Mouse (Mus musculus): ENCODE data around the gene Cblb. TPM values are rescaled to one million over a fixed set of nuclear protein-coding genes. Genes with fewer than 3 reads are reported as not detected.
A peak's percentile ranks its signal among the peaks of the same experiment; 100 is the strongest.

Gene Cblb
- total RNA-seq, 1 experiment from 2014 or later: 29.7 TPM

DNA sequence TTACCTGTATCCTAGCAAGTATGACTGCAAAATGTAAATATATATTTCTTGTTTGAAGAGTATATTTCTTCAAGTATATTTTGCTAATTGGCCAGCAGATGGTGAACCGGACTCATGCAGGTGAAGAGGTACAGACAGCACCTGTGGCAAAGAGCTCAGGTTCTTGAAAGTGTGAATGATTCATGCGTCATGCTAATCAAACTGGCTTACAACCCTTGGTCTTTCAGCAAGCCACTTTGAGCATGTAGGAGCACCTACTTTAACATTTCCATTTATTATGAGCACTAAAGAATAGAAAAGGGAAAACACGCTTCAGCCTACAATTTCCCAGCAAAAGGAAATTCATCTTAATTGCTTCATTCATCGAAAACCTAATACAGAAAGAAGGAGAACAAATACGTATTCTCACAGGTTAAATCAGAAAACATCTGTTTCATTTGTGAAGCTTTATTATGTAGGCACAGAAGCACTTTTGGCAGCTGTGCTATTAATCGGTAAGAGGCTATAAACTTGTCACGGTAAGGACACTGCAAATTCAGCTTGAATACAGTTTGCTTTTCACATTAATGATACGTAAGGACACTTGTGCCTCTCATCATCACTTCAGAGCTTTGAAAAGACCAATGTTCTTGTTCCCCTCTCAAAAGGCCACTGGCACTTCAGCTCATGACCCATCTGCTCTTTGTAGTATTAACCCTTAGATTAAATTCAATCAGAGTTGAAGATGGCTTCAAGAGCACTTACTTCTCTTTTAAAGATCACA, 180.0 kb downstream of the Cblb start:
- DNase-seq: no peak

DNA sequence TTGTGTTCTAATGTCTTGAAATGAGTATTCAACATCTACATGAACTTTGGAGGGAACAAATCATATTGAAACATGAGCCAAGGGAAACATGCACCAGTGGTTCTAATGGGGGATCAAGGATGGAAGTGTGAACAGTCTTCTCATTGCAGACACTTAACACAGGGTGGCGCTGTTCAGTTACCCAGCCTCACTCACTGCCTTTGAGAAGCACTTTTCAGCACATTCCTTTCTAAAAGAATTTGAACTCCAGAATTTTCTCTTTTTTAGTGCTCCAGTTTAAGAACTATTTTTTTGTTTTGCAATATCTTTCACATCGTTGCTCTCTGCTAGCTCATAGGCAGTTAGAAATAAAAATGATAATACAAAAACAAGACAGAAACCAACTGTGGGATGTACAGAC, 188.0 kb downstream of the Cblb start:
- DNase-seq: peak; percentile 4

DNA sequence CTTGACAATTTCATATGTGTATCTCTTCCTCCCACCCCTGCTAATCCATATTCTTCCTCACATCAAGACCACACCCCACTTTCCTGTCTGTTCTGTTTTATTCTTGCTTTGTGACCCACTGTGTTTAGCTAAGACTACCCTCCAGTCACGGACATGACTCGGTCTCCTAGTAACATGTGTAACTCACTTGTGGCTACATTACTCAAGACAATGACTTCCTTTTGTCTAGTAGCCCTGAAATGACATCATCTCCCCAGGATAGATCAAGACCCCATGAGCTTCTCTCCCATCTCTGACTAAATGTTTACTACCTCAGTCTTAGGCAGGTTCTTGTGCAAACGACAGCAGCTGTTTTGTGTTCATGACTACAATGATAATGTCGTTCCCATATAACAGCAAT, 191.9 kb downstream of the Cblb start:
- DNase-seq: no peak

DNA sequence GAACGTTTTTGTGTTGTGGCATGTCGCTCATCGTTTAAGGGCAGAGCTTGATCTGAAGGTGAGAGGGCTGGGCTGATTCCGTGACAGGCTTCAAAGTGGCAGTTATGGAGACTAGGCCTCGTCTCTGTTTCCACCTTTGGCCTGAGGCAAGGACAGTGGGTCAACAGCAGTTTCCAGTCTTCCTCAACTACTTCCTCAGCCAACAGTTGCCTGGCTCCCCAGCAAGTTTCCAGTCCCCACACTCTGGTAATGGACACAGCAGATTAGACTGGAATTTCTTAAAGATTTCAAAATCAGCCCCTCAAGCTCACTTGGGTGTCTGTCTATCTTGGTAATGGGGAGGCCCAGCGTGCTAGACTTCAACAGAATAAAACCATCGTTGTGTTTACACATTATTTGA, 198.4 kb downstream of the Cblb start:
- no peak for DNase-seq

DNA sequence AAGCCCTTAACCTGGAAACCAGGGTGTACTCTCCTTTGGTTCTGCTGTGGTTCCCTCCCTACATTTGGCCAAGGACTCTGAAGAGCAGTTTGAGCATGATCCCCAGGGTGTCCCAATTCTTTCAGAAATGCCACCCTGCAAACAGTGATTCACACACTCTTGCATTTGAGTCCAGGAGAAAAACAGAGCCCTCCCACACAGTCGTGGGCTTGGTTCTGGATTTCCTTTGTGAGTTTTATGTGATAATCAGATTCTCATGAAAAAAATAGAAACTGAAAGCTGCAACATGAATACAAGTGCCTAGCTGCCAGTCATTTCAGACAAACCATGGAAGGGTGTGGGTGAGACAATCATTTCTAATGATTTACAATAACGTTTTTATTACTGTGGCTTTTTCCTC, 198.9 kb downstream of the Cblb start:
- no peak for DNase-seq

DNA sequence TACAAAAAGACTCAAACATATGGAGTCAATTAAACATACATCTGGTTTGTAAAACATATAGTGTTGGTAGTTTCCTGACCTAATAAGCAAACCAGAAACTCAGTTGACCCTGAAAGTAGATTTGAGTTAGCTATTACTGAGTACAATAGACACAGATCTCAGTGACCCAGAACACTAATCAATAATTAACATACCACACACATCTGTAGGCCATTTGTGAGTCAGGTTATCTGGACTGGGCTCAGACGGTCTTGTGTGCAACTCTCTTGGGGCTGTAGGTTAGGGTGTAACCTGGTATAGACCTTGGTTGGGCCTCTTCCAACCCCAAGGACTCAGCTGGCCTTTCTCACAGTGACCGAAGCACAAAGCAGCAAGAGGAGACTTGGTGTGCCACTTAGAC, 211.1 kb downstream of the Cblb start:
- no peak for DNase-seq

DNA sequence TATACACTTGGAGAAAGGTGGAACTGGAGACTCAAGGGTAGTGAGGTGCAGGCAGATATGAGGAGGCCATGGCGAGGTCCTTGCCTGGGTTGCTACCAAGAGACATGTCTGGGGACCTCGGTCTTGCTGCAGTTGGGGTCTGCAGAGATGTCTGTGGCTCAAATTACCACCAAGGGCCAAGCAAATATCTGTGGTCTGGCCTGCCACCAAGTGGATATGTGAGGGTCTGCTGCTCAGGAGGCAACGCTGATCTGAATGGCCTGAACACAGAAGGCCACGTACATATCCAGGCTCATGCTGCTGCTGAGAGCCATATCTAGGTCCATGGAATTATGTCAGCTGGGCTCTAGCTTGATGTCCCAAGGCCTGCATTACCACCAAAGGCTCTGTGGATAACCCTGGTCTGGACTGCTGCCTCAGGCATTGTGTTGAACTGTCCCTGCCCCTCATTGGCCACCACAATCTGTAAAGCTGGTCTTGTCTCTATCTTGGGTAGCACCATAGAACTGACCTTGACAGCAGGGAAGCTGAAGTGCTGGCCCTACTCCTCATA, 212.5 kb downstream of the Cblb start:
- no peak for DNase-seq

DNA sequence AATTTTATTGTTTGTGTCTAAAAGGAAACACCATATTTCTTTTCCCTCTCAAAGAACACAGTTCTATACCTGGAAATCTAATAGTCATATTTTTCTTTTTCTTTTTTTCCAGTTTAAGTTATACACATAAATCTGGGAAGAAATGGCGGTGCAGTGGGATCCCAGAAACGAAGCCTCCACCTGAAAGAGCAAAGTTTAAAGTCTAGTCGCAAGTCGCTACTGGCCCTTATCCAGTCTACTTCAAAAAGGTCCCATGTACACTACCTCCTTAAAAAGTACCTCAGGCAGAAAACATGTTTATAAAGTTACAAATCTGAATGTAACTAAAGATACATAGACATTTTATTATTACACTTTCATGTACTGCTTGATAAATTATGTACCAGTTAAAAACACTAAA, 219.2 kb downstream of the Cblb start:
- no peak for DNase-seq

DNA sequence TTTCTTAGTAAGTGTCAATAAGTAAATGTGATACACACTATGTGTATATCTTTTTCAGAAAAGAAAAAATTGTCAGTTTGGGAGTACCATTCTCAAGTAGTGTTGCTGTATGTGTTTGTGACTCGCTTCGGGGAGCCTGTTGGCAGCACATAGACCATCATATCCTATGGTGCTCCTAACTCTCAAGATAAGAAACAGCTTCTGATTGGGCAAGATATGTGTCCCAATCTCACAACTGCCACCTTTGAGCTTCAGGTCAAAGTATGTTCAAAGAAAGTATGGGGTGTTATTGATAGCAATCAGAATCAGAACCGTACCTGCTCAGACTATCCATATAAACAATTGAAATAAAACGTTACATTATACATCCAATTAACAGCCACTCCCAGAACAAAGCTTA, 219.9 kb downstream of the Cblb start:
- no peak for DNase-seq
